Mouse (Mus musculus) heart, embryonic 10.5 days (tissue): ENCODE measurements around the gene Myo1b. TPM values are rescaled to one million over a fixed set of nuclear protein-coding genes. Genes with fewer than 3 reads are reported as not detected.

Experiments used
- DNase-seq: peaks from one replicate; pipeline ENCODE4 v3.0.0-alpha.2; 2017; ENCODE audit warnings: low spot score
- H3K27ac ChIP-seq: fragments of 300-500 bp; sonication (generic); 2 replicates; pipeline ENCODE4 v1.5.1; 2016; ENCODE audit warnings: mild to moderate bottlenecking
- H3K27me3 ChIP-seq: fragments of 300-500 bp; sonication (generic); 2 replicates; pipeline ENCODE4 v1.6.1; 2016; ENCODE audit warnings: mild to moderate bottlenecking; ENCODE audit not compliant: poor library complexity, insufficient read depth, severe bottlenecking
- H3K36me3 ChIP-seq: fragments of 300-500 bp; sonication (generic); 2 replicates; pipeline ENCODE4 v1.6.1; 2016; ENCODE audit warnings: mild to moderate bottlenecking, moderate library complexity
- H3K4me1 ChIP-seq: fragments of 300-500 bp; sonication (generic); 2 replicates; pipeline ENCODE4 v1.6.1; 2016; ENCODE audit warnings: mild to moderate bottlenecking
- H3K4me3 ChIP-seq: fragments of 300-500 bp; sonication (generic); 2 replicates; pipeline ENCODE4 v1.5.1; 2016; ENCODE audit warnings: mild to moderate bottlenecking, moderate library complexity
- H3K9me3 ChIP-seq: fragments of 300-500 bp; sonication (generic); 2 replicates; pipeline ENCODE4 v1.6.1; 2016; ENCODE audit warnings: mild to moderate bottlenecking, moderate library complexity
- WGBS: fragments of 180-500 bp; shearing (Covaris S2); methylation state at CpG from one replicate; pipeline ENCODE4 v1.1.7; 2016; 5-methylcytosine and 5-hydroxymethylcytosine counted together
- polyA plus RNA-seq: library from polyadenylated mRNA; unstranded; fragments of >200 nt; fragmentation: Nextera tagmentation; extraction: Ambion mirVana; gene quantifications from 2 replicates; pipeline ENCODE4 v1.2.1, GENCODE M21; 2016

Gene Myo1b
- polyA plus RNA-seq, 1 experiment from 2014 or later: 48.2 TPM

GRCm38 (mm10) chr1:51860837-51861236 lies 55.0 kb downstream of the Myo1b start:
- Histone ChIP-seq H3K9me3 (no peaks in the 10 kb centered on the region), H3K4me3 (no peak overlapping the region), H3K36me3 (peaks cover 16% of the 10 kb centered on the region; the same call in 1 of the 2 replicates), H3K4me1 (no peaks in the 10 kb centered on the region), H3K27me3 (no peaks in the 10 kb centered on the region), H3K27ac (no peak overlapping the region)
- WGBS: 95% methylated on average over 10 of the region's 10 CpGs
- DNase-seq: no peak

GRCm38 (mm10) chr1:51856946-51857345 lies 58.9 kb downstream of the Myo1b start:
- Histone ChIP-seq H3K36me3 (peaks cover 12% of the 10 kb centered on the region; the same call in 1 of the 2 replicates), H3K9me3 (no peaks in the 10 kb centered on the region), H3K27ac (no peak overlapping the region), H3K27me3 (no peaks in the 10 kb centered on the region), H3K4me1 (peaks cover 8% of the 10 kb centered on the region), H3K4me3 (no peak overlapping the region)
- DNase-seq: no peak
- 80% methylated on average over 4 of the region's 4 CpGs for WGBS

GRCm38 (mm10) chr1:51856245-51856915 lies 59.5 kb downstream of the Myo1b start:
- 86% methylated on average over 11 of the region's 11 CpGs for WGBS
- Histone ChIP-seq H3K36me3 (peaks cover 10% of the 10 kb centered on the region; the same call in 1 of the 2 replicates), H3K9me3 (no peaks in the 10 kb centered on the region), H3K27ac (no peak overlapping the region), H3K4me1 (peaks cover 9% of the 10 kb centered on the region), H3K4me3 (no peak overlapping the region), H3K27me3 (no peaks in the 10 kb centered on the region)
- DNase-seq: no peak

- Histone ChIP-seq H3K4me3 (no peak overlapping the region), H3K27me3 (no peaks in the 10 kb centered on the region), H3K27ac (no peak overlapping the region), H3K36me3 (peaks cover 10% of the 10 kb centered on the region; the same call in 1 of the 2 replicates), H3K4me1 (peaks cover 9% of the 10 kb centered on the region), H3K9me3 (no peaks in the 10 kb centered on the region)
- DNase-seq: no peak
- WGBS: 77% methylated on average over 10 of the region's 10 CpGs
These were observed 60.2 kb downstream of the Myo1b start for GRCm38 (mm10) chr1:51855541-51856244.

GRCm38 (mm10) chr1:51852314-51852713 lies 63.6 kb downstream of the Myo1b start:
- Histone ChIP-seq H3K27me3 (no peaks in the 10 kb centered on the region), H3K4me1 (peaks cover 9% of the 10 kb centered on the region), H3K4me3 (no peak overlapping the region), H3K27ac (no peak overlapping the region), H3K9me3 (no peaks in the 10 kb centered on the region), H3K36me3 (0 out of 2 replicates have a peak, but pooled peaks cover 6% of the 10 kb centered on the region)
- DNase-seq: no peak
- WGBS: 71% methylated on average over 5 of the region's 5 CpGs

- no peak for DNase-seq
- Histone ChIP-seq H3K9me3 (no peaks in the 10 kb centered on the region), H3K27me3 (no peaks in the 10 kb centered on the region), H3K27ac (no peak overlapping the region), H3K4me3 (no peak overlapping the region), H3K36me3 (0 out of 2 replicates have a peak, but pooled peaks cover 4% of the 10 kb centered on the region), H3K4me1 (peaks cover 18% of the 10 kb centered on the region)
- 72% methylated on average over 8 of the region's 8 CpGs for WGBS
These were observed 66.2 kb downstream of the Myo1b start for GRCm38 (mm10) chr1:51849570-51850211.

- no peak for DNase-seq
- Histone ChIP-seq H3K4me1 (peaks cover 14% of the 10 kb centered on the region; the same call in 1 of the 2 replicates), H3K27me3 (no peaks in the 10 kb centered on the region), H3K4me3 (no peak overlapping the region), H3K27ac (no peak overlapping the region), H3K36me3 (no peaks in the 10 kb centered on the region), H3K9me3 (no peaks in the 10 kb centered on the region)
- 79% methylated on average over 2 of the region's 2 CpGs for WGBS
These were observed 70.4 kb downstream of the Myo1b start for GRCm38 (mm10) chr1:51845264-51846036.

- Histone ChIP-seq H3K36me3 (peaks cover 9% of the 10 kb centered on the region), H3K4me3 (no peak overlapping the region), H3K27ac (peak overlapping the region; percentile 16; the same call in 1 of the 2 replicates), H3K9me3 (no peaks in the 10 kb centered on the region), H3K4me1 (peaks cover 39% of the 10 kb centered on the region), H3K27me3 (no peaks in the 10 kb centered on the region)
- no peak for DNase-seq
- 72% methylated on average over 11 of the region's 11 CpGs for WGBS
These were observed 77.8 kb downstream of the Myo1b start for GRCm38 (mm10) chr1:51837845-51838623.

- Histone ChIP-seq H3K4me3 (no peak overlapping the region), H3K27me3 (no peaks in the 10 kb centered on the region), H3K36me3 (peaks cover 16% of the 10 kb centered on the region), H3K9me3 (no peaks in the 10 kb centered on the region), H3K4me1 (peaks cover 39% of the 10 kb centered on the region), H3K27ac (no peak overlapping the region)
- no peak for DNase-seq
- 75% methylated on average over 4 of the region's 4 CpGs for WGBS
These were observed 78.6 kb downstream of the Myo1b start for GRCm38 (mm10) chr1:51837311-51837710.

- H3K36me3 ChIP-seq: peaks cover 16% of the 10 kb centered on the region
- 30% methylated on average over 8 of the region's 8 CpGs for WGBS
- 0 out of 2 replicates have a peak overlapping the region, but pooled peaks have one; percentile 42 for H3K27ac ChIP-seq
- peaks cover 34% of the 10 kb centered on the region for H3K4me1 ChIP-seq
- DNase-seq: no peak
- no peaks in the 10 kb centered on the region for H3K27me3 ChIP-seq
- no peak overlapping the region for H3K4me3 ChIP-seq
- no peaks in the 10 kb centered on the region for H3K9me3 ChIP-seq
These were observed 80.1 kb downstream of the Myo1b start for GRCm38 (mm10) chr1:51835795-51836194.

GRCm38 (mm10) chr1:51834072-51834471 lies 81.8 kb downstream of the Myo1b start:
- Histone ChIP-seq H3K27me3 (no peaks in the 10 kb centered on the region), H3K4me1 (peaks cover 34% of the 10 kb centered on the region), H3K9me3 (no peaks in the 10 kb centered on the region), H3K36me3 (peaks cover 20% of the 10 kb centered on the region), H3K4me3 (no peak overlapping the region), H3K27ac (no peak overlapping the region)
- WGBS: 74% methylated on average over 3 of the region's 3 CpGs
- DNase-seq: no peak

GRCm38 (mm10) chr1:51829353-51829752 lies 86.5 kb downstream of the Myo1b start:
- Histone ChIP-seq H3K27ac (no peak overlapping the region), H3K4me1 (peaks cover 4% of the 10 kb centered on the region; the same call in 1 of the 2 replicates), H3K36me3 (peaks cover 25% of the 10 kb centered on the region), H3K27me3 (no peaks in the 10 kb centered on the region), H3K4me3 (no peak overlapping the region), H3K9me3 (no peaks in the 10 kb centered on the region)
- 88% methylated on average over 9 of the region's 9 CpGs for WGBS
- no peak for DNase-seq
